Mouse (Mus musculus) adrenal gland, adult (tissue): Measurements from ENCODE around the gene Klf13.

Experiments used
- DNase-seq, 2 experiments: peaks; one replicate each; pipeline ENCODE4 v3.0.0; 2022 to 2023; ENCODE audit warnings: low spot score in 1 of 2; ENCODE audit not compliant: inconsistent age in 2 of 2

The Klf13 gene

GRCm38 (mm10) chr7:63926492-63926891 is 12.2 kb downstream of the Klf13 start:
- peak in 1 of 2 experiments; percentile 30 for DNase-seq

GRCm38 (mm10) chr7:63925413-63926360 is 13.0 kb downstream of the Klf13 start:
- DNase-seq, result peak; percentile 72 to 88

GRCm38 (mm10) chr7:63924747-63925412 is 13.8 kb downstream of the Klf13 start:
- DNase-seq, result peak; percentile 96 to 98

GRCm38 (mm10) chr7:63924151-63924550 is 14.6 kb downstream of the Klf13 start:
- no peak for DNase-seq

- no peak for DNase-seq
These were observed 15.7 kb downstream of the Klf13 start for GRCm38 (mm10) chr7:63922975-63923374.

- DNase-seq, result no peak
These were observed 16.1 kb downstream of the Klf13 start for GRCm38 (mm10) chr7:63922571-63922970.

GRCm38 (mm10) chr7:63921909-63922562 is 16.7 kb downstream of the Klf13 start:
- no peak for DNase-seq

- DNase-seq, result no peak
These were observed 19.6 kb downstream of the Klf13 start for GRCm38 (mm10) chr7:63918771-63919768.

- peak; percentile 69 to 78 for DNase-seq
These were observed 21.0 kb downstream of the Klf13 start for GRCm38 (mm10) chr7:63917693-63918092.

GRCm38 (mm10) chr7:63916268-63916907 is 22.3 kb downstream of the Klf13 start, which contains the start of gene E030018B13Rik:
TSS of gene E030018B13Rik (plus strand) at chr7:63916857.
- no peak for DNase-seq

GRCm38 (mm10) chr7:63914891-63915290 is 23.8 kb downstream of the Klf13 start:
- DNase-seq, result no peak

- DNase-seq, result peak in 1 of 2 experiments; percentile 60
These were observed 24.7 kb downstream of the Klf13 start for GRCm38 (mm10) chr7:63913724-63914692.

- DNase-seq, result peak in 1 of 2 experiments; percentile 51
These were observed 25.6 kb downstream of the Klf13 start for GRCm38 (mm10) chr7:63912924-63913723.

- DNase-seq, result peak in 1 of 2 experiments; percentile 55
These were observed 26.4 kb downstream of the Klf13 start for GRCm38 (mm10) chr7:63912234-63912810.

GRCm38 (mm10) chr7:63911383-63912233 is 27.1 kb downstream of the Klf13 start:
- peak; percentile 81 to 96 for DNase-seq

GRCm38 (mm10) chr7:63910912-63911311 is 27.8 kb downstream of the Klf13 start:
- DNase-seq, result peak in 1 of 2 experiments; percentile 86
